Mouse (Mus musculus) stomach, postnatal 0 days (tissue): Measurements from ENCODE around the gene Ttc7.

ENCODE experiments used
- CTCF ChIP-seq: IDR thresholded peaks from 2 replicates; pipeline ENCODE4 v1.5.1; 2016; ENCODE audit warnings: antibody characterized with exemption, low read depth, mild to moderate bottlenecking, moderate library complexity
- EP300 ChIP-seq: optimal IDR thresholded peaks from 2 replicates; pipeline ENCODE3; 2016; ENCODE audit warnings: antibody characterized with exemption

DNA sequence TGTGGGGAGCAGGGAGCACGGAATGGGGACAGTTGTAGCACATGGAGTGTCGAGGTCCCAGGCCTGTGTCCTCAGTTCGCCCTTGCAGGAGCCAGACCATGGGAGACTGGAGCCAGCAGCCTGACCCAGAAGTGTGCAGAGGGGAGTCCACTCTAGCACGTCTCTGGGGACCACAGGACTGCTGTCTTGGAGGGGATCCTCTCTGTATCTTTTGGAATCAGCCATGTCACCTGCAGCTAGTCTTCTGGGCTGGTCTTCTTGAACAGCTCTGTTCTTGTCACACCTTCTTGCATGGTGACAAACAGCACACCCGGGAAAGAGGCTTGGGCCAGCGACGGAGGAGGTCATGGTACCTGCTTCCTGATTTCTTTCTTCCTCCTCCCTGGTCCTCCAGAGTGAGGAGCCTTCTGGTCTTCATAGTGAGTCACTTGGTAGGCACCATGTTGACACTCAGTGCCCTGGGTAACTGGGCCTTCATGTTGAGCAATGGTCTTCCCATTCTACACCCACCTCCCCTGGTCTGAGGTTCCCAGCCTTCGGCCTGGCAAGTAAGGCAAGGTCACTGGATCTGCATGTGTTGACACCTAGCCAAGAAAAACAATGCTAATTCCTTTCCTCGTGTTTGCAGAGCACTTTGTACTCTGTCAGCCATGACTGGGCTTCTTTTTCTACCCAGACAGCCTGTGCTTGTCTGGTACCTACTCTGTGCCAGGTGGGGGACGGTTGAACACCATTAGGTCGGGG lies 21.6 kb downstream of the Ttc7 start:
- no peak for TF ChIP-seq EP300
- no peak for TF ChIP-seq CTCF
